Comparison of ENCODE assay signal across 9 mouse cellular contexts in genomic region chr12:103314640-103315361, GRCm38 (mm10). TPM values are rescaled to one million over a fixed set of nuclear protein-coding genes. Genes with fewer than 3 reads are reported as not detected.
DNase-seq lines count a peak whose midpoint lies in the region; ATAC-seq and TF ChIP-seq lines count a peak whose summit lies in the region.
"Had no signal": no experiment of that assay in that cellular context is flagged by ENCODE, and none has a peak within 500 bp of the region (broad histone marks: within the 10 kb centered on the region; RNA-seq: fewer than 3 reads in every experiment).

No protein-coding gene starts in this region.

- peak overlapping the region; percentile 28 for H3K4me3 ChIP-seq in heart, embryonic 11.5 days (ENCODE audit: low read depth, low read length)
- H3K4me3 ChIP-seq in heart, adult 2 months, result no peak overlapping the region
- H3K4me3 ChIP-seq in limb, embryonic 13.5 days, result peak overlapping the region; percentile 29
- H3K4me3 ChIP-seq in stomach, postnatal 0 days (ENCODE audit: low read depth, low read length), result no peak overlapping the region

- peak overlapping the region; percentile 67 for H3K4me2 ChIP-seq in heart, embryonic 11.5 days
- peak overlapping the region; percentile 59 for H3K4me2 ChIP-seq in limb, embryonic 13.5 days (replicated peaks)
- H3K4me2 ChIP-seq in stomach, postnatal 0 days (replicated peaks; ENCODE audit: low read depth), result no peak overlapping the region

- ATAC-seq in heart, embryonic 11.5 days (replicated peaks; ENCODE audit: insufficient number of reproducible peaks, low FRiP score, low TSS enrichment), result no peak
- ATAC-seq in limb, embryonic 13.5 days (ENCODE audit: low FRiP score, low read depth), result 0 out of 2 replicates have a peak, but pooled peaks have one; percentile 29
- no peak for ATAC-seq in stomach, postnatal 0 days (ENCODE audit: low FRiP score, low TSS enrichment)

- TF ChIP-seq CTCF in heart, adult 2 months (IDR thresholded peaks at IDR 0.05), result no peak
- TF ChIP-seq CTCF in stomach, postnatal 0 days (IDR thresholded peaks at IDR 0.05; ENCODE audit: low read depth), result no peak

- 0 out of 2 replicates have a peak, but pooled peaks cover 3% of the 10 kb centered on the region for H3K9me3 ChIP-seq in heart, embryonic 11.5 days (replicated peaks; ENCODE audit: control insufficient read depth, low read length)
- H3K9me3 ChIP-seq in limb, embryonic 13.5 days, result no peaks in the 10 kb centered on the region
- H3K9me3 ChIP-seq in stomach, postnatal 0 days (ENCODE audit: control insufficient read depth, low read length), result no peaks in the 10 kb centered on the region

- 5% methylated on average over 25 of the region's 25 CpGs for WGBS in heart, embryonic 11.5 days (ENCODE audit: insufficient replicate concordance)
- WGBS in heart, adult 2 months, result 8% methylated on average over 25 of the region's 25 CpGs
- WGBS in limb, embryonic 13.5 days, result 6% methylated on average over 25 of the region's 25 CpGs
- 9% methylated on average over 24 of the region's 25 CpGs for WGBS in stomach, postnatal 0 days

- H3K27ac ChIP-seq in heart, embryonic 11.5 days (ENCODE audit: low read depth, low read length), result no peak overlapping the region
- no peak overlapping the region for H3K27ac ChIP-seq in heart, adult 2 months
- H3K27ac ChIP-seq in limb, embryonic 13.5 days, result no peak overlapping the region
- H3K27ac ChIP-seq in stomach, postnatal 0 days (replicated peaks), result no peak overlapping the region

- DNase-seq in heart, adult 2 months, result no peak
- DNase-seq in right cerebral cortex, postnatal 4 days, result peak; percentile 58
- DNase-seq in right cerebral cortex, postnatal 25 days, result no peak
- DNase-seq in stomach, postnatal 0 days (ENCODE audit: low spot score), result no peak
- DNase-seq in spleen, postnatal 4 days (ENCODE audit: low spot score in 2 of 2), result no peak
- DNase-seq in urinary bladder, postnatal 14 days (ENCODE audit: low spot score), result no peak

- H3K9ac ChIP-seq in heart, embryonic 11.5 days (ENCODE audit: low read depth, low read length), result no peak overlapping the region
- no peak overlapping the region for H3K9ac ChIP-seq in heart, adult 2 months (ENCODE audit: low read depth, low read length)
- H3K9ac ChIP-seq in limb, embryonic 13.5 days, result peak overlapping the region; percentile 53
- H3K9ac ChIP-seq in stomach, postnatal 0 days (ENCODE audit: low read length), result 0 out of 2 replicates have a peak overlapping the region, but pooled peaks have one; percentile 27

- no peaks in the 10 kb centered on the region for H3K36me3 ChIP-seq in heart, embryonic 11.5 days (ENCODE audit: control insufficient read depth, insufficient read depth, low read length)
- no peaks in the 10 kb centered on the region for H3K36me3 ChIP-seq in heart, adult 2 months (ENCODE audit: control insufficient read depth, insufficient read depth, low read length)
- no peaks in the 10 kb centered on the region for H3K36me3 ChIP-seq in limb, embryonic 13.5 days
- no peaks in the 10 kb centered on the region for H3K36me3 ChIP-seq in stomach, postnatal 0 days (ENCODE audit: control insufficient read depth, insufficient read depth, low read length)

- no peak for TF ChIP-seq POLR2A in heart, adult 2 months (IDR thresholded peaks at IDR 0.05; ENCODE audit: insufficient read depth, low read depth, low read length)

- no peak for TF ChIP-seq EP300 in heart, adult 2 months (IDR thresholded peaks at IDR 0.05; ENCODE audit: insufficient read depth, low read depth, low read length)
- TF ChIP-seq EP300 in stomach, postnatal 0 days (optimal IDR thresholded peaks at IDR 0.05), result no peak

- peaks cover 38% of the 10 kb centered on the region for H3K27me3 ChIP-seq in heart, embryonic 11.5 days (ENCODE audit: control insufficient read depth, insufficient read depth, low read length)
- no peaks in the 10 kb centered on the region for H3K27me3 ChIP-seq in heart, adult 2 months (ENCODE audit: control insufficient read depth, insufficient read depth, low read length)
- H3K27me3 ChIP-seq in limb, embryonic 13.5 days, result peaks cover 50% of the 10 kb centered on the region
- no peaks in the 10 kb centered on the region for H3K27me3 ChIP-seq in stomach, postnatal 0 days (ENCODE audit: control insufficient read depth, insufficient read depth, low read length)

- intact Hi-C loops in heart, adult 2 months (cut with DNase I), result no loop called here

- H3K79me2 ChIP-seq in heart, adult 2 months (replicated peaks; ENCODE audit: control insufficient read depth, insufficient read depth, low read length), result no peaks in the 10 kb centered on the region

- peaks cover 8% of the 10 kb centered on the region for H3K4me1 ChIP-seq in heart, embryonic 11.5 days (ENCODE audit: control insufficient read depth, insufficient read depth, low read length)
- 0 out of 2 replicates have a peak, but pooled peaks cover 2% of the 10 kb centered on the region for H3K4me1 ChIP-seq in heart, adult 2 months (ENCODE audit: control insufficient read depth, insufficient read depth, low read length)
- H3K4me1 ChIP-seq in limb, embryonic 13.5 days, result peaks cover 14% of the 10 kb centered on the region
- no peaks in the 10 kb centered on the region for H3K4me1 ChIP-seq in stomach, postnatal 0 days (replicated peaks; ENCODE audit: control insufficient read depth, insufficient read depth)

RNA-seq across cellular contexts. Expression of gene Fam181a, which starts 4.0 kb away (rescaled TPM):
- not detected in 2 replicates for polyA plus RNA-seq in heart, embryonic 11.5 days (2014; fragmentation: Nextera tagmentation; extraction: Ambion mirVana)
- not detected for total RNA-seq in heart, adult 2 months (2021)
- not detected in 2 replicates for polyA plus RNA-seq in heart, adult 2 months (2012; rRNA removed)
- polyA plus RNA-seq in limb, embryonic 13.5 days (2015; fragmentation: Nextera tagmentation; extraction: Ambion mirVana), result 0.10 TPM in 1 of 2 replicates, not detected in the other
- polyA plus RNA-seq in stomach, postnatal 0 days (2015; fragmentation: Nextera tagmentation; extraction: Ambion mirVana), result not detected in 2 replicates
- total RNA-seq: CH12.LX had no signal

RNA-seq across cellular contexts. Expression of gene Asb2, which starts 41.0 kb away (rescaled TPM):
- 225 and 236 TPM in 2 replicates for polyA plus RNA-seq in heart, embryonic 11.5 days (2014; fragmentation: Nextera tagmentation; extraction: Ambion mirVana)
- 100 to 1,000 TPM; 419 to 533 TPM for total RNA-seq in heart, adult 2 months (2021)
- 505 and 541 TPM in 2 replicates for polyA plus RNA-seq in heart, adult 2 months (2012; rRNA removed)
- polyA plus RNA-seq in limb, embryonic 13.5 days (2015; fragmentation: Nextera tagmentation; extraction: Ambion mirVana), result 6.0 and 6.7 TPM in 2 replicates
- polyA plus RNA-seq in stomach, postnatal 0 days (2015; fragmentation: Nextera tagmentation; extraction: Ambion mirVana), result 17.4 and 20.2 TPM in 2 replicates

Comparison
In these comparisons a context has a peak if more than half of its experiments do, and no peak if none do; other contexts are left out.
1. H3K4me3 ChIP-seq: peak in heart, embryonic 11.5 days (single experiment) and limb, embryonic 13.5 days (single experiment); none in heart, adult 2 months (single experiment) and stomach, postnatal 0 days (single experiment).
2. H3K9ac ChIP-seq: peak in limb, embryonic 13.5 days (single experiment) and stomach, postnatal 0 days (single experiment); none in heart, embryonic 11.5 days (single experiment) and heart, adult 2 months (single experiment).
3. RNA of gene Asb2, which starts 41.0 kb away (polyA plus RNA-seq): 505 to 541 TPM in heart, adult 2 months and 225 to 236 TPM in heart, embryonic 11.5 days; 17.4 to 20.2 TPM in stomach, postnatal 0 days and 6.0 to 6.7 TPM in limb, embryonic 13.5 days; every median in the first group is over 10 times any median in the second.